Mouse (Mus musculus): ENCODE results near the gene Golt1a.

DNA sequence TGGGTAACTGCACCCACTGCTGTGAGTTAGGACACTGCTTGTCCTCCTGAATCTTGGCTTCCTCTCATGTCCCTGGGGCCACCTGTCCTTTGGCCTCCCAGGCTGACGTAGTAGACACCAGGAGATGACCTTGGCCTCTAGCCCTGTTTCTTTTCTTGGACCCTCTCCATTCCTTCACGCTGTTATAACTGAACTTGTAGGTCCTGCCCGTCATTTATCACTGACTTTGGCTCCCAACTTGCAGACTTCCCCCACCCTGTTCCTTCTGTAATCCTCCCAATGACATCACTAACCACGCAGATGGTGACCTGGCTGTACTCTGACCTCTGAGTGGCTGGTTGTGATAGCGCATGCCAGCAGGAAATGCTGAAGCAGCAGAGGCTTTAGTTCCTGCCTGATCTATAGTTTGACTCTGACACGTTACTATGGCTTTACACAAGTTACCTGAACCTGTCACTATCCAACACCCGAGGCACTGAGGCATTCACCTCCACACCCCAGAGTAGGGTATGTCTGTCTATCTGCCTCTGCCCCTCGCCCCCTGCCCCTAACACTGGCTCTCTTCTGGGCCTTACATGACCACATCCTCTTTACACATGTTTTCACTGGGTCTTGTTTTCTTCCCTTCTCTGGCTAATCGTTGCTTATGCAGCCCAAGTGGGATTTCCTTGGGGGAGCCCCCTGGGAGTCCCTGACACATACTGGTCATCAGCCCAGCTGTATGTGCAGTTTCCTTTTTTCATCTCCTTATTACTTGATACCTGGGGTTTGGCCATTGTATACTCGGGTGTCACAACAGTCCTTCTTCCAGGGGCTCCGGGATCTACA is 38.3 kb downstream of the Golt1a start:
- no peak for TF ChIP-seq CHD2 (IDR thresholded peaks at IDR 0.05; ENCODE audit: low read depth, low read length)
- no peak for TF ChIP-seq ZC3H11A (IDR thresholded peaks at IDR 0.05; ENCODE audit: borderline replicate concordance, low read depth, low read length)

All from ES-E14 (cell line).